Mouse (Mus musculus) liver, adult 2 months (tissue): ENCODE results near the gene Rcn2.

ENCODE experiments used
- CTCF ChIP-seq: fragments of 200-500 bp; IDR thresholded peaks from 2 replicates; pipeline ENCODE4 v1.5.1; 2011; ENCODE audit warnings: low read depth, low read length, control low read depth
- POLR2A ChIP-seq: fragments of 200-500 bp; IDR thresholded peaks from 2 replicates; pipeline ENCODE4 v1.6.1; 2011; ENCODE audit warnings: low read length, control low read depth; ENCODE audit not compliant: insufficient read depth; ENCODE audit errors: extremely low read depth

DNA sequence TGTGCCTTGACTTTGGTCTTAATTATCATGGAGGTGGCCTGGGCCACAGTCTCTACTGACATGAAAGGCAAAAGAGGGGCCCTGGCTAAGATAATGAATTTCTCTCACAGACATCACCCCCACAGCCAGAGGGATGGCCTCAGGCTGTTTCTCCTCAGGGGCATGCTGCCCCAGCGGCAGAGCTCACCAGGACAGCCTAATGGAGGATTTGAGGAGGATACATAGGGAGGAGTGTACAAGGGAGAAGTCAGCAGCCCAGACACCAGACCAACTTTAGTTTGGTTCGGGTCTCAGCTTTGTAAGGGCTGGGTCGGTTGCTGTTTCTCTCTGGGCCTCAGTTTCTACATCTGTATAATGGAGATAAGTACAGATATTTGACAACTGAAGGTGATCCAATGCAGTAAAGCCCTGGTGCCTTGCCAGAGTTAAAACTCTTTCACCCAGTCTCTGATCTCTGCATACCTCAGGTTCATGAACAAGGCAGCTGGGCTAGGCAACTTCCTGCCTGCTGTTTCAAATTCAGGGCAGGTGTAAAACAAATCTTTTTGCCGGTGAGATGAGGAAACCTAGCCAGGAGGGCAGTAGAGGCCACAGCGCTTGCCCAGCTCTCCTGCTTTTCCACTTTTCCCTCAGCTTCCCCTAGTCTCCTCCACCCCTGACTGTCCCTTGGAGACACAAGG is 49.0 kb downstream of the Rcn2 start:
- TF ChIP-seq CTCF (no peak), POLR2A (no peak)
